Mouse (Mus musculus) adrenal gland (tissue): ENCODE measurements around the gene Vps37c.

Source experiments
- intact Hi-C: fragments of 180-260 bp; cut with DNase I; formaldehyde crosslinking; loops from one replicate; pipeline ENCODE4 v1.15.1; 2025

Gene Vps37c

DNA sequence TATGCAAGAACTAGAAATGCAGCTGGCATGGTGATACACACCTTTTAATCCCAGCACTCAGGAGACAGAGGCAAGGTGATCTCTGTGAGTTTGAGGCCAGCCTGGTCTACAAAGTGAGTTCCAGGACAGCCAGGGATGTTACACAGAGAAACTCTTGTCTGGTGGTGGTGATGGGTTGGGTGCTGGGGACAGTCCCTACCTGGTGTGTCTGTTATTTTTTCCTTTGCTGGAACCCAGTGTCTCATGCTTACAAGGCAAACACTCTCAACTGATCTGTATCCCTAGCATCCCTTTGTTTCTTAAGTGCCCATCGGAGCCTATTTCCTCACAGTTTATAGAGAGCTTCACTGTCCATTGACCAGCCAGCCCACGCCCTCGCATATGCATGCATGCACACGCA, 51.4 kb downstream of the Vps37c start:
- intact Hi-C loops: no loop called here

- intact Hi-C loops: no loop called here
Measured at GRCm38 (mm10) chr19:10740641-10741440, 52.3 kb downstream of the Vps37c start.

GRCm38 (mm10) chr19:10742145-10742544, 53.6 kb downstream of the Vps37c start:
- intact Hi-C loops: no loop called here

DNA sequence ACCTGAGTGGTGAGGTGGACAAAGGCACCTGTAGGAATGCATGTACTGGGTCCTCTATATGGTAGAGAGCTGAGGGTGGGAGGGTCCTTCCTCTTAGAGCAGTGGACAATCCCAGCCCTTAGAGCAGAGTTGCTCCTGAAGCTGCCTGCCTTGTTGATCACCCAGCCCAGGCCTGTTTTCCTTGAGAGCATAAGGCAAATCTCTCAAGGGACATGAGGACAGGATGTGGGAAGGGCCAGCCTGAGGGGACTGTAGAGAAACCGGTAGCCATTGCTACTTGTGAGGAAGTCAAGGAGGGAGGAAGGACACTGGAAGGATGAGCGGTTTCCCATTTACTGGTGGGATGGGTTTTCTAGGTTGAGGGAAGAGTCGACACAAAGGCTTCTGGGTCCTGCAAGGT, 54.0 kb downstream of the Vps37c start:
- intact Hi-C loops: no loop called here

DNA sequence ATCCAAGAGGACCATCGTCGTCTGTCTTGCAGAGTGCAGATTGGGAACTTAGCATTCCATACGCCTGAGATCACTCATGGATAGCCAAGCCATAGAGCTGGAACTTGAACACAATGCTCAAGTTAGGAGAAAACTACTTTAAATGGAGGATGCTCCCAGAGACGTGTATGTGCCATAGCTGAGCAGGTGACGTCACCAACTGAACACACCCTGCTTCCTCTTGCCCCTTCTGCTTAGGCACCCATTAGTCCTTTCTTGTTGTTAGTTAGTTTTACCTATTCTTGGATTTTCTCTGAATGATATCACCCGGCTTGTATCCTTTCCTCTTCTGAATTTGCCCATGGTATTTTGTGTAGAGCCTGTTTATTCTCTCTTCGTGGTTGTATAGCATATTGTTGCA, 58.6 kb downstream of the Vps37c start:
- intact Hi-C loops: no loop called here

GRCm38 (mm10) chr19:10747718-10748117, 59.2 kb downstream of the Vps37c start:
- intact Hi-C loops: no loop called here

DNA sequence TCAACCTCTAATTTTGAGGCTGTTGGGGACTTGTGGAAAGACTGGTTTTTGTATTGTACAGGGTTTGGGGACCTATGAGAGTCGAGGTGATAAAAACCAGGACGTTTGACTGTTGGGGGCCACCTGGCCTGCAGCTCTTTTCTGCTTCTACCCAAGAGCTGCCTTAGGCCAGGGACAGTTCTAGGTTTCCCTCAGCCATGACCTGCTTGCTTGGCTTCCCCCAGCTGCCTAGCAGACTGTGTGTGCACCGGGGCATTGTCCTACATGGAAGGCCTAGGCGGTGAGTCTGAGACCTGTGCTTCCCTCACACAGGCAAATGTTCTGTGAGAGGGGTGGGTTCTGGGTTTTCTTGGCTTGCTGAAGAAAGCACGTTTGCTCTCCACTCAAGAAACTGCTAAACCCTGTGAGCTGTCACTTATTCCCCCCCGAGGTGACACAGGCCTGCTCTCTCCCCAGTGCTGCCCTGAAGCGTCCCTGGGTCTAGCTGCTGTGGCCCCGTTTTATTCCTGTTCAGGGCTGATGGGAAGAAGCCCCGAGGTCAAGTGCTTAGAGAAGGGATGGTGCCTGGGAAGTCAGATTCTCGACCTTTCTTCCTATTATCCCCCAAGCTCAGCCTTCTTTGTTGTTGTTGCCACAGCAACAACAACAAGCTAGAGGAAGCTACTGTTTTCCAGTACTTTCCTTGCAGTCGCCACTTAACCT, 60.0 kb downstream of the Vps37c start:
- intact Hi-C loops: no loop called here

GRCm38 (mm10) chr19:10749295-10749694, 60.8 kb downstream of the Vps37c start:
- intact Hi-C loops: no loop called here

DNA sequence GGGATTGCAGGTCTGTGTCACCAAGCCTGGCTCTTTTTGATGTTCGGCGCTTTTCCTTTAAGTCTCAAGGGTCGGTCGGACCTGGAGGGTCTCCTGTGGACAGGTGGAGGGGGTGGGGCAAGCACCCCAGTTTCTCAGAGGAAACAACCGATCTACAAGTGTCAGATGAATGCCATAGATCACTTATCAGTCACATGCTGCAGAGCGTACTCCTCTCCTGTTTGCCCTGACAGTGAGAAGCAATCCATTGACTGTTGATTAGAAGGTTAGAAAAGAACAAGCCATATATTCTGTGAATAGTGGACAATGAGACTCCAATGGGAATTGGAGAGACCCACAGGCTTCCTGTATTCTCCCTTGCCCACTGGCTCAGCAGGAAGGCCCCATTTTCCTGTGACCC, 61.6 kb downstream of the Vps37c start:
- intact Hi-C loops: no loop called here

- intact Hi-C loops: no loop called here
Measured at GRCm38 (mm10) chr19:10751607-10752006, 63.1 kb downstream of the Vps37c start.

- intact Hi-C loops: no loop called here
Measured at GRCm38 (mm10) chr19:10752106-10752505, 63.6 kb downstream of the Vps37c start.

DNA sequence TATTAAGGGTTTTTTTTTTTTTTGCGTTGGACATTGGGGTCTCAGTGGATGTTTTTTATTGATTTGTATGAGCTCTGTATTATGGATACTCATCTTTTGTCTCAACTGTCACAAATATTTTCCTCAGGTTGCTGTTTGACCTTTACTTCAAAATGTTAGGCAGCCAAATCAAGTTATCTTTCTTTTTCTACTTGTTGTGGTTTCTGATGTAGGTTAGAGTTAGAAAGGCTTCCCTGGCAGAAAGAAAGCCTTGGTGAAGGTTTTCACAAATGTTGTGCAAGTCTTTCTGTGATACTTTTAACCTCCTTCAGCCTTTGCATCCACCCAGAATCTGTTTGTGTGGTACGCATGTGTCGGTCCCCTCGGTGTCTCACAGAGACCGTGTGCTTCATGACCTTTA, 64.1 kb downstream of the Vps37c start:
- intact Hi-C loops: no loop called here

- intact Hi-C loops: no loop called here
Measured at GRCm38 (mm10) chr19:10757125-10757524, 68.6 kb downstream of the Vps37c start.

GRCm38 (mm10) chr19:10757526-10757925, 69.0 kb downstream of the Vps37c start:
- intact Hi-C loops: no loop called here

- intact Hi-C loops: no loop called here
Measured at GRCm38 (mm10) chr19:10758708-10759107, 70.2 kb downstream of the Vps37c start.

- intact Hi-C loops: no loop called here
Measured at GRCm38 (mm10) chr19:10759525-10759924, 71.0 kb downstream of the Vps37c start.

DNA sequence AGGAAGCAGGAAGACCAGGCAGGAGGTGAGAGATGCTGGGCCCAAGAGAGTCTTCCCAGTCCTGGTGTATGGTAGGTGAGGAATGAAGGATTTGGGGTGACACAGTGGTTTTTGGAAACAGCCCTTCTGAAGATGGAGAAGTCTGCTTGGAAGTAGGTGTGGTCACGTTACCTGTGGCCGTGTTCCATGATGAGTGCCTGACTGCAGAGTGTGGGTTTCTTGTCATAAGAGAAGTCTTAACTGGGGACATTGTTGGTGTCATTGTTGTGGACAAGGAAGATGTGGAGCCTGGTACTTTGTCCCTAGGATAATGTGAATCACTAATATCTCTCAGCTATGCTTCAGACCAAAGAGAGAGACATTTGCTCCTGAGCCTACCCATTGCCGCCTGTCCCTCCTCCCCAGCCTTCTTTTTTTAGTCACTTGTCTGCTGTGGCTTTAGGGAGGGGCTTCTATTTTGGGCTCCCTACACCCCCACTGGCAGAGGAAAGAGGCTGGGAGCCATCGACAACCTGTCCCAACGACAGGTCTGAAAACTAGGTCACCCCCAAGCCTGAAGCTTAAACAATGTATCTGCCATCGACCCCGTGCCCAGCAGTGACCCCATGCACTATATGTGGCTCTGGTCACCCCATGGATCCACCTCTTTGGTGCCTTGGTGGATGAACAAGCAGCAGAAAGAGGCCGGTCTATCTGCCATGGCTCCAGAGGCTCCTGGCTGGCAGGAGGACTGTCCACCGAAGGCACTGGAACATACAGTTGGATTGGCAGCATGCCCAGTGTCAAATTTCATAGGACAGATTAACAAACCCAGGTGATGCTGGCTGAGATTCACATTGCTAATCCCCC, 71.7 kb downstream of the Vps37c start:
- intact Hi-C loops: no loop called here

DNA sequence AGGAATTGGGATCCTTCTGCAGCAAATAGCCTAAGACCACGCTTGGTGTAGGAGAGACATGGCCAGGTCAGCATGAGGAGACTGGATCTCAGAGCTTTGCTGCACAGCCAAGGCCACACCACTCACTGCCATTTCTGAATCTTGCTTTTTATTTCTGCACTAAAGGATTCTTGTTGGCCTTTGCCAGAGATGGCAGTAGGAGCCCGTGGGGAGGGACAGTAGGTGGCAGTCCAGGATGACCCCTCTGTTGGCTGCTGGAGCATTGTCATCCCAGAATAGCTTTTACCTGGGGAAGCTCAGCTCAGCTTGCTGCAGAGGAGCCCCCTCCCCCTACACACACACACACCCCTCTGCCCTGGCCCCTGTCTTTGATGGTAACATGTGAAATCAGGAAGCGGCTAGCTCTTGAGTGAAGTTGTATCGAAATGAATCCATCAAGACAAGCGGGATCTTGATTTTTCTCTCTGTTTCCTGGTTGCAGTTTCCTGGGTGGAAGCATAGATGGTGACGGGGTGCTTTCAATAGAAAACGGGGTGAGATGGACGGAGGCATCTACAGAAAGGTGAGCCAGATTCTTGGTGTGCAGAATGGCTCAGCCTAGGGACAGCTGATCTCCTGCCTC, 73.4 kb downstream of the Vps37c start:
- intact Hi-C loops: no loop called here

DNA sequence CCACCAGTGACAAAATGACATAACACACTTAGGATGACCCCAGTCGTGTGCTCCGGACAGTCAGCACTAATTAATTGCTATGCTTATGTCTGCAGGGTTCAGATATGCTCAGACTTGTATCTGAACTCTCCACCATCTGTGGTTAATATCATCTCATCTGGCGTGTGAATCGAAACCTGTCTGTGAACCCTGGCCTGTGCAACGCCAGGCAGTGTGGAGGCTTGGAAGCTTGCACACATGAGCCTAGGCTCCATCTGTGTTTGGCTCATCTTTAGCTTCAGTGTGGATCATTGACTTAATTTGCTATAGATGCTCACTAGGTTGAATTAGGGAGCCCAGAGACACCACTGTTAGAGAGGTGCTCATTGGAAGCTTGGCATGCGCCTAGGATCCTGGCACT, 73.9 kb downstream of the Vps37c start:
- intact Hi-C loops: no loop called here

GRCm38 (mm10) chr19:10763381-10764031, 75.0 kb downstream of the Vps37c start:
- intact Hi-C loops: no loop called here
